Mouse (Mus musculus): ENCODE results near the gene Kcns3. TPM values are rescaled to one million over a fixed set of nuclear protein-coding genes. Genes with fewer than 3 reads are reported as not detected.
A peak's percentile ranks its signal among the peaks of the same experiment; 100 is the strongest.

Kcns3 gene
- polyA plus RNA-seq, 1 experiment from 2014 or later, result 0.50 TPM

- WGBS (ENCODE audit: insufficient replicate concordance), result 79% methylated on average over 3 of the region's 3 CpGs
Observed at GRCm38 (mm10) chr12:11158670-11159069, 7.8 kb upstream of the Kcns3 start.

DNA sequence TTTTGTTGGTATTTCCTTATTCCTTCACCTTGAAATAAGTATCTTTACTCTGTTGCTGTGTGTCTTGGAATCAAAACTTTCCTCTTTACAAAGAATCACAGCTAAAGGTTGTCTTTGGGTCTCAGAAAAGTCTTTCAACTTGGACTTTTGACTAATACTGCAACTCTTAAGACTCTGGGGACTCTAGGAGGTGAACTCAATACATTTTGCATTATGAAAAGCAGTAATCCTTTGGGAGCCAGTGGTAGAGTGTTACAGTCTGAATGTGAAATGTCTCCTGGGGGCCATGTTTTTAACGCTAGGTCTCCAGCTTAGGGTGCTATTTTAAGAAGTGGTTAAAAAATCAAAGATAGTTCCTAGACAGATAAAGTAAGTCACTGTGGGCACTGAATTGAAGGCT is 4.3 kb upstream of the Kcns3 start:
- Histone ChIP-seq H3K27ac (ENCODE audit: low read depth, low read length) (no peak overlapping the region), H3K27me3 (ENCODE audit: control insufficient read depth, insufficient read depth, low read length) (peaks cover 28% of the 10 kb centered on the region), H3K4me3 (ENCODE audit: low read depth, low read length) (no peak overlapping the region), H3K36me3 (ENCODE audit: control insufficient read depth, insufficient read depth, low read length) (no peaks in the 10 kb centered on the region), H3K4me2 (no peak overlapping the region), H3K9me3 (replicated peaks; ENCODE audit: control insufficient read depth, low read length) (no peaks in the 10 kb centered on the region), H3K9ac (ENCODE audit: low read depth, low read length) (no peak overlapping the region), H3K4me1 (ENCODE audit: control insufficient read depth, insufficient read depth, low read length) (no peaks in the 10 kb centered on the region)
- 73% methylated on average over 1 of the region's 1 CpGs for WGBS (ENCODE audit: insufficient replicate concordance)
- ATAC-seq (replicated peaks; ENCODE audit: insufficient number of reproducible peaks, low FRiP score, low TSS enrichment), result no peak

More at GRCm38 (mm10) chr12:11158670-11159069, 7.8 kb upstream of the Kcns3 start:
- H3K4me2 ChIP-seq, result no peak overlapping the region
- H3K9ac ChIP-seq (ENCODE audit: low read depth, low read length), result no peak overlapping the region
- no peak overlapping the region for H3K27ac ChIP-seq (ENCODE audit: low read depth, low read length)
- no peak for ATAC-seq (replicated peaks; ENCODE audit: insufficient number of reproducible peaks, low FRiP score, low TSS enrichment)
- no peaks in the 10 kb centered on the region for H3K27me3 ChIP-seq (ENCODE audit: control insufficient read depth, insufficient read depth, low read length)
- H3K4me3 ChIP-seq (ENCODE audit: low read depth, low read length), result no peak overlapping the region
- H3K4me1 ChIP-seq (ENCODE audit: control insufficient read depth, insufficient read depth, low read length), result no peaks in the 10 kb centered on the region
- H3K36me3 ChIP-seq (ENCODE audit: control insufficient read depth, insufficient read depth, low read length), result no peaks in the 10 kb centered on the region
- no peaks in the 10 kb centered on the region for H3K9me3 ChIP-seq (replicated peaks; ENCODE audit: control insufficient read depth, low read length)

DNA sequence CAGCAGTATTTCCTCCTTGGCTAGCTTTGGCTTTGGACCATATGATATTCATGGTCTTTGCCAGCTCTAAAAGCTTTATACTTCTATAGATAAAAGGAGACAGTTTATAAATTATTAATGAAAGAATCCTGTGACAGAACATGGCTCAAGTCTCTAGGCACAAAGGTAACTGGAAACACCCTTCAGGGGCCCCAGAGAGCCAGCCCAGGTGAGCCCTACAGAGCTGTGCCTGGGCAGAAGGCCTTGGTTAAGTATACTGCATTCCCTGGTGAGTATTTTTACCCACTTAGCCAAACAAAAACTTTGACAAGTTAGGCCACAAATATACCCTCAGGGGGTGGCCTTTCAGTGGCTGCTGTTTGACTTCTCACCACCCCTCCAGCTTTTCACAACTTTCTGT is 2.7 kb upstream of the Kcns3 start:
- H3K4me3 ChIP-seq (ENCODE audit: low read depth, low read length), result no peak overlapping the region

GRCm38 (mm10) chr12:11150192-11150935 is 492 bp downstream of the Kcns3 start:
- H3K4me2 ChIP-seq, result peak overlapping the region; percentile 99
- peak overlapping the region; percentile 67 for H3K9ac ChIP-seq (ENCODE audit: low read depth, low read length)
- ATAC-seq (replicated peaks; ENCODE audit: insufficient number of reproducible peaks, low FRiP score, low TSS enrichment), result peak; percentile 68
- no peaks in the 10 kb centered on the region for H3K4me1 ChIP-seq (ENCODE audit: control insufficient read depth, insufficient read depth, low read length)
- no peaks in the 10 kb centered on the region for H3K36me3 ChIP-seq (ENCODE audit: control insufficient read depth, insufficient read depth, low read length)
- H3K4me3 ChIP-seq (ENCODE audit: low read depth, low read length), result peak overlapping the region; percentile 62
- no peak overlapping the region for H3K27ac ChIP-seq (ENCODE audit: low read depth, low read length)
- no peaks in the 10 kb centered on the region for H3K9me3 ChIP-seq (replicated peaks; ENCODE audit: control insufficient read depth, low read length)
- under 1% methylated on average over 64 of the region's 66 CpGs for WGBS (ENCODE audit: insufficient replicate concordance)
- peaks cover 47% of the 10 kb centered on the region for H3K27me3 ChIP-seq (ENCODE audit: control insufficient read depth, insufficient read depth, low read length)

More for the DNA sequence above, 2.7 kb upstream of the Kcns3 start:
- Histone ChIP-seq H3K9ac (ENCODE audit: low read depth, low read length) (no peak overlapping the region), H3K9me3 (replicated peaks; ENCODE audit: control insufficient read depth, low read length) (no peaks in the 10 kb centered on the region), H3K4me1 (ENCODE audit: control insufficient read depth, insufficient read depth, low read length) (no peaks in the 10 kb centered on the region), H3K36me3 (ENCODE audit: control insufficient read depth, insufficient read depth, low read length) (no peaks in the 10 kb centered on the region), H3K27ac (ENCODE audit: low read depth, low read length) (no peak overlapping the region), H3K27me3 (ENCODE audit: control insufficient read depth, insufficient read depth, low read length) (peaks cover 42% of the 10 kb centered on the region), H3K4me2 (no peak overlapping the region)
- no peak for ATAC-seq (replicated peaks; ENCODE audit: insufficient number of reproducible peaks, low FRiP score, low TSS enrichment)

- under 1% methylated on average over 41 of the region's 41 CpGs for WGBS (ENCODE audit: insufficient replicate concordance)
- Histone ChIP-seq H3K9ac (ENCODE audit: low read depth, low read length) (peak overlapping the region; percentile 67; the same call in 1 of the 2 replicates), H3K36me3 (ENCODE audit: control insufficient read depth, insufficient read depth, low read length) (no peaks in the 10 kb centered on the region), H3K27me3 (ENCODE audit: control insufficient read depth, insufficient read depth, low read length) (peaks cover 47% of the 10 kb centered on the region), H3K4me1 (ENCODE audit: control insufficient read depth, insufficient read depth, low read length) (no peaks in the 10 kb centered on the region), H3K9me3 (replicated peaks; ENCODE audit: control insufficient read depth, low read length) (no peaks in the 10 kb centered on the region), H3K4me2 (peak overlapping the region; percentile 99), H3K4me3 (ENCODE audit: low read depth, low read length) (peak overlapping the region; percentile 62), H3K27ac (ENCODE audit: low read depth, low read length) (no peak overlapping the region)
- peak; percentile 57; the same call in 1 of the 2 replicates for ATAC-seq (replicated peaks; ENCODE audit: insufficient number of reproducible peaks, low FRiP score, low TSS enrichment)
Observed at GRCm38 (mm10) chr12:11149421-11150191, 1.2 kb downstream of the Kcns3 start.

GRCm38 (mm10) chr12:11149121-11149420 is 1.8 kb downstream of the Kcns3 start:
- peak overlapping the region; percentile 99 for H3K4me2 ChIP-seq
- peaks cover 47% of the 10 kb centered on the region for H3K27me3 ChIP-seq (ENCODE audit: control insufficient read depth, insufficient read depth, low read length)
- WGBS (ENCODE audit: insufficient replicate concordance), result under 1% methylated on average over 14 of the region's 14 CpGs
- no peaks in the 10 kb centered on the region for H3K9me3 ChIP-seq (replicated peaks; ENCODE audit: control insufficient read depth, low read length)
- 0 out of 2 replicates have a peak overlapping the region, but pooled peaks have one; percentile 40 for H3K9ac ChIP-seq (ENCODE audit: low read depth, low read length)
- no peak overlapping the region for H3K27ac ChIP-seq (ENCODE audit: low read depth, low read length)
- no peak for ATAC-seq (replicated peaks; ENCODE audit: insufficient number of reproducible peaks, low FRiP score, low TSS enrichment)
- no peaks in the 10 kb centered on the region for H3K36me3 ChIP-seq (ENCODE audit: control insufficient read depth, insufficient read depth, low read length)
- no peaks in the 10 kb centered on the region for H3K4me1 ChIP-seq (ENCODE audit: control insufficient read depth, insufficient read depth, low read length)
- peak overlapping the region; percentile 62 for H3K4me3 ChIP-seq (ENCODE audit: low read depth, low read length)

- ATAC-seq (replicated peaks; ENCODE audit: insufficient number of reproducible peaks, low FRiP score, low TSS enrichment), result no peak
- 59% methylated on average over 1 of the region's 1 CpGs for WGBS (ENCODE audit: insufficient replicate concordance)
- Histone ChIP-seq H3K4me1 (ENCODE audit: control insufficient read depth, insufficient read depth, low read length) (no peaks in the 10 kb centered on the region), H3K27ac (ENCODE audit: low read depth, low read length) (no peak overlapping the region), H3K9ac (ENCODE audit: low read depth, low read length) (no peak overlapping the region), H3K36me3 (ENCODE audit: control insufficient read depth, insufficient read depth, low read length) (no peaks in the 10 kb centered on the region), H3K4me3 (ENCODE audit: low read depth, low read length) (no peak overlapping the region), H3K4me2 (no peak overlapping the region), H3K9me3 (replicated peaks; ENCODE audit: control insufficient read depth, low read length) (no peaks in the 10 kb centered on the region), H3K27me3 (ENCODE audit: control insufficient read depth, insufficient read depth, low read length) (peaks cover 17% of the 10 kb centered on the region)
Observed at GRCm38 (mm10) chr12:11144894-11145293, 6.0 kb downstream of the Kcns3 start.

DNA sequence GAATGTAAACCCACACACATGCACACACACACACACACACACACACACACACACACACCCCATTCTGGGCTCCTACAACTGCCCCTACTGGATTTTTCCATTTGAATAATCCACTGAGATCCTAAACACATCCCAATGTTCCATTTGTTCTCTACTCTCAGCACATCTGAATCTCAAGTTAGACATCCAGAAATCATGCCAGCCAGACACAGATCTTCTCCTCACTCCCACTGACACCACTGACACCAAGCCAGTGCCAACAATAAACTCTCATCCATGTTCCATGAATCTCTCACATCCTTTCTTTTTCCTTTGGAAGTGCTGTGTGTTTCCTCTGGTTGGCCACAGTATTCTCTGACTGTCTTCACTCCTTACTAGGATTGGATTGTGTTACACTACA is 18.4 kb downstream of the Kcns3 start:
- no peak overlapping the region for H3K4me2 ChIP-seq
- H3K4me1 ChIP-seq (ENCODE audit: control insufficient read depth, insufficient read depth, low read length), result no peaks in the 10 kb centered on the region
- H3K27ac ChIP-seq (ENCODE audit: low read depth, low read length), result no peak overlapping the region
- ATAC-seq (replicated peaks; ENCODE audit: insufficient number of reproducible peaks, low FRiP score, low TSS enrichment), result no peak
- H3K4me3 ChIP-seq (ENCODE audit: low read depth, low read length), result no peak overlapping the region
- H3K9me3 ChIP-seq (replicated peaks; ENCODE audit: control insufficient read depth, low read length), result no peaks in the 10 kb centered on the region
- H3K9ac ChIP-seq (ENCODE audit: low read depth, low read length), result no peak overlapping the region
- H3K27me3 ChIP-seq (ENCODE audit: control insufficient read depth, insufficient read depth, low read length), result no peaks in the 10 kb centered on the region
- H3K36me3 ChIP-seq (ENCODE audit: control insufficient read depth, insufficient read depth, low read length), result no peaks in the 10 kb centered on the region
